Mouse (Mus musculus) olfactory bulb, adult 2 months (tissue): ENCODE measurements around the gene Plcb3.

Experiments
- CTCF ChIP-seq: fragments of 200-500 bp; IDR thresholded peaks from 2 replicates; pipeline ENCODE4 v1.5.1; 2012; ENCODE audit warnings: low read depth, mild to moderate bottlenecking, low read length, moderate library complexity; ENCODE audit not compliant: insufficient read depth
- POLR2A ChIP-seq: fragments of 200-500 bp; IDR thresholded peaks from 2 replicates; pipeline ENCODE4 v1.6.1; 2012; ENCODE audit warnings: mild to moderate bottlenecking, low read depth, low read length, moderate library complexity; ENCODE audit not compliant: insufficient read depth

- no peak for TF ChIP-seq CTCF
- no peak for TF ChIP-seq POLR2A
Observed at GRCm38 (mm10) chr19:6937541-6938465, 38.5 kb downstream of the Plcb3 start.
